Mouse (Mus musculus) hindbrain, embryonic 11.5 days (tissue): Measurements from ENCODE around the gene Slc6a8. TPM values are rescaled to one million over a fixed set of nuclear protein-coding genes. Genes with fewer than 3 reads are reported as not detected.

Source experiments
- ATAC-seq: fragments of 200-750 bp; cut with Nextera tagmentation; 2 replicates; pipeline ENCODE4 v1.8.0; 2017; ENCODE audit warnings: mild to moderate bottlenecking, moderate TSS enrichment, moderate library complexity; ENCODE audit not compliant: low FRiP score
- DNase-seq: peaks from one replicate; pipeline ENCODE4 v3.0.0-alpha.2; 2015; ENCODE audit warnings: low spot score
- H3K27ac ChIP-seq: fragments of 300-500 bp; sonication (generic); 2 replicates; pipeline ENCODE4 v1.5.1; 2014; ENCODE audit warnings: mild to moderate bottlenecking, low read depth, low read length
- H3K27me3 ChIP-seq: fragments of 300-500 bp; sonication (generic); 2 replicates; pipeline ENCODE4 v1.6.1; 2014; ENCODE audit warnings: mild to moderate bottlenecking, low read length, moderate library complexity, mixed read lengths; ENCODE audit not compliant: control insufficient read depth, insufficient read depth
- H3K36me3 ChIP-seq: fragments of 300-500 bp; sonication (generic); 2 replicates; pipeline ENCODE4 v1.6.1; 2014; ENCODE audit warnings: mild to moderate bottlenecking, low read length, moderate library complexity, mixed read lengths; ENCODE audit not compliant: control insufficient read depth, insufficient read depth
- H3K4me1 ChIP-seq: fragments of 300-500 bp; sonication (generic); replicated peaks from 2 replicates; pipeline ENCODE4 v1.6.1; 2014; ENCODE audit warnings: low read length, mixed read lengths; ENCODE audit not compliant: control insufficient read depth, insufficient read depth
- H3K4me2 ChIP-seq: fragments of 300-500 bp; sonication (generic); replicated peaks from 2 replicates; pipeline ENCODE4 v1.6.1; 2014; ENCODE audit warnings: mild to moderate bottlenecking, low read depth, low read length
- H3K4me3 ChIP-seq: fragments of 300-500 bp; sonication (generic); 2 replicates; pipeline ENCODE4 v1.5.1; 2014; ENCODE audit warnings: low read depth, low read length
- H3K9ac ChIP-seq: fragments of 300-500 bp; sonication (generic); 2 replicates; pipeline ENCODE4 v1.6.1; 2014; ENCODE audit warnings: low read depth, low read length
- H3K9me3 ChIP-seq: fragments of 300-500 bp; sonication (generic); 2 replicates; pipeline ENCODE4 v1.6.1; 2016; ENCODE audit warnings: low read length; ENCODE audit not compliant: control insufficient read depth
- WGBS: fragments of 180-500 bp; shearing (Covaris S2); extraction: QIAGEN DNeasy Blood & Tissue Kit; methylation state at CpG from one replicate; pipeline ENCODE4 v1.1.7; 2014; 5-methylcytosine and 5-hydroxymethylcytosine counted together
- polyA plus RNA-seq: library from polyadenylated mRNA; unstranded; fragments of >200 nt; fragmentation: Nextera tagmentation; extraction: Ambion mirVana; gene quantifications from 2 replicates; pipeline ENCODE4 v1.2.1, GENCODE M21; 2014

Slc6a8 gene
- polyA plus RNA-seq, 1 experiment from 2014 or later = 7.8 TPM

- peak; percentile 10 for DNase-seq
Measured at GRCm38 (mm10) chrX:73715476-73716108, 42.6 kb downstream of the Slc6a8 start.

DNA sequence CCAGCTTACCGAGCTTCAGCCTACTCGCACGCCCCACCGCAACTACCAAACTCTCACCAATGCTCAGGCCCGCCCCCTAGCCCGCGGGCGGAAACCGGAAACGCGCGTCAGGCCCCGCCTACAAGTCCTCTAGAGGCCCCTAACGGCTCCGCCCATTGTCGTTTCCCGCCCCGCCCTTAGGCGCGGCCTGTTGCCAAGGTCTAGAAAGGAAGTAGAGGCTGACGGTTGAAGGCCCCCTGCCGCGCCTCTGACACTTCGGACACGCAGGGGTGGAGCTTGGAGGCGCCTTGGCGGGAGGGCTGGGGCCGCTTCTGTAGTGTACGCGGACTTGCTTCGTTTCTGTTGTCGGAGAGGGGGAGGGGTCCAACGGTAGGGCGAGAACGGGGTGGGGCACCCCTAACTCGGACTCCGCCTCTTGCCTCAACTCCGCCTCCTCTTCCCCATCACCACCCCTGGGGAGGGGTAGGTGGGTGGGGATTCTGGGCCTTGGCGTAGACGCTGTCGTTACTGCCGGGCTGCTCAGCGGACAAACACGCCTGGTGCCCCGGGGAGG is 43.2 kb downstream of the Slc6a8 start, which contains the start of the genes Bcap31 and Abcd1:
TSS of gene Bcap31 (minus strand) at position 67 of the 553 bp plus-strand sequence.
TSS of gene Abcd1 (plus strand) at position 489 of the 553 bp plus-strand sequence.
- ATAC-seq (peak; percentile 96), DNase-seq (peak; percentile 93)
- 16% methylated on average over 42 of the region's 45 CpGs for WGBS
- no peaks in the 10 kb centered on the region for H3K9me3 ChIP-seq
- peak within 1 kb of the TSS; percentile 41 for H3K4me3 ChIP-seq
- H3K4me2 ChIP-seq = peak within 1 kb of the TSS; percentile 58
- H3K36me3 ChIP-seq = no peaks in the 10 kb centered on the region
- H3K27ac ChIP-seq = peak within 1 kb of the TSS; percentile 51
- H3K9ac ChIP-seq = peak within 1 kb of the TSS; percentile 52; the same call in 1 of the 2 replicates
- no peaks in the 10 kb centered on the region for H3K27me3 ChIP-seq
- no peaks in the 10 kb centered on the region for H3K4me1 ChIP-seq

More at GRCm38 (mm10) chrX:73715476-73716108, 42.6 kb downstream of the Slc6a8 start:
- ATAC-seq = peak; percentile 0; the same call in 1 of the 2 replicates
- H3K4me3 ChIP-seq = peak overlapping the region; percentile 41
- no peaks in the 10 kb centered on the region for H3K4me1 ChIP-seq
- peak overlapping the region; percentile 58 for H3K4me2 ChIP-seq
- H3K27me3 ChIP-seq = no peaks in the 10 kb centered on the region
- no peak overlapping the region for H3K27ac ChIP-seq
- no peaks in the 10 kb centered on the region for H3K9me3 ChIP-seq
- WGBS = 18% methylated on average over 21 of the region's 21 CpGs
- no peaks in the 10 kb centered on the region for H3K36me3 ChIP-seq
- peak overlapping the region; percentile 52; the same call in 1 of the 2 replicates for H3K9ac ChIP-seq

GRCm38 (mm10) chrX:73716709-73717545 is 44.0 kb downstream of the Slc6a8 start:
- Histone ChIP-seq H3K9ac (peak overlapping the region; percentile 45; the same call in 1 of the 2 replicates), H3K27me3 (no peaks in the 10 kb centered on the region), H3K9me3 (no peaks in the 10 kb centered on the region), H3K27ac (peak overlapping the region; percentile 51), H3K4me1 (no peaks in the 10 kb centered on the region), H3K4me3 (peak overlapping the region; percentile 41), H3K4me2 (peak overlapping the region; percentile 54), H3K36me3 (no peaks in the 10 kb centered on the region)
- WGBS = 30% methylated on average over 29 of the region's 30 CpGs
- ATAC-seq (peak; percentile 58), DNase-seq (peak; percentile 48)

DNA sequence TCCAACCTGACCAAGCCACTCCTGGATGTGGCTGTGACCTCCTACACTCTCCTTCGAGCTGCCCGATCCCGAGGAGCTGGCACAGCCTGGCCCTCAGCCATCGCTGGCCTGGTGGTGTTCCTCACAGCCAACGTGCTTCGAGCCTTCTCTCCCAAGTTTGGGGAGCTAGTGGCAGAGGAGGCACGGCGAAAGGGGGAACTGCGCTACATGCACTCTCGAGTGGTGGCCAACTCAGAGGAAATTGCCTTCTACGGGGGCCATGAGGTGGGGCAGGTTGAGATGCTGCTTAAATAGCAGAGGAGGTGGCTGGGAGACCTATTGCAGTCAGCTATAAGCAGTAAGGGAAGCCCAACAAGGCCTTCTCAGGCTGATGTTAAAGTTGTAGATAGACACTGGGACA is 44.7 kb downstream of the Slc6a8 start:
- Histone ChIP-seq H3K36me3 (no peaks in the 10 kb centered on the region), H3K4me3 (no peak overlapping the region; the same call in 1 of the 2 replicates), H3K27ac (no peak overlapping the region), H3K27me3 (no peaks in the 10 kb centered on the region), H3K9ac (no peak overlapping the region; the same call in 1 of the 2 replicates), H3K9me3 (no peaks in the 10 kb centered on the region), H3K4me1 (no peaks in the 10 kb centered on the region), H3K4me2 (peak overlapping the region; percentile 54; the same call in 1 of the 2 replicates)
- DNase-seq = no peak
- no peak for ATAC-seq
- WGBS = 75% methylated on average over 11 of the region's 11 CpGs

DNA sequence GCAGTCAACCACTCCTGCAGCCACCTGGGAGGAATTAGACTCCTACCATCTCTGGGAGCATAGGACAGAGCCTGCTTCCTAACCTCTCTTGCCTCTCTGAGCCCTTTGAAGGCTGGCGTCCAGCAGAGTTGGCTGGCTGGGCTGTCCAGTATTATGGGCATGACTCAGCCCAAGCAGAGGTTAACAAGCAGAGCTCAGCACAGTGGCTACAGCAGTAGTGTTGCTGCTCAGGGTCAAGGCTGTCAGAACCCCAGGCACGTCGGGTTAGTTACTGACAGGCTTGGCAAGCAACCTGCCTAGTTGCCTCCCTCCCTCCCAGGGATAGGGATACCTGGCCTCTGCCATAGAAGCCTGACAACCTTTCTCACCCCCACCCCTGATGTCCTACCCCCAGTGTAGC is 45.3 kb downstream of the Slc6a8 start:
- H3K4me3 ChIP-seq = no peak overlapping the region
- H3K9ac ChIP-seq = no peak overlapping the region
- H3K27me3 ChIP-seq = no peaks in the 10 kb centered on the region
- no peaks in the 10 kb centered on the region for H3K9me3 ChIP-seq
- no peaks in the 10 kb centered on the region for H3K36me3 ChIP-seq
- H3K4me2 ChIP-seq = no peak overlapping the region
- H3K27ac ChIP-seq = no peak overlapping the region
- 58% methylated on average over 3 of the region's 3 CpGs for WGBS
- ATAC-seq (no peak), DNase-seq (no peak)
- H3K4me1 ChIP-seq = no peaks in the 10 kb centered on the region

DNA sequence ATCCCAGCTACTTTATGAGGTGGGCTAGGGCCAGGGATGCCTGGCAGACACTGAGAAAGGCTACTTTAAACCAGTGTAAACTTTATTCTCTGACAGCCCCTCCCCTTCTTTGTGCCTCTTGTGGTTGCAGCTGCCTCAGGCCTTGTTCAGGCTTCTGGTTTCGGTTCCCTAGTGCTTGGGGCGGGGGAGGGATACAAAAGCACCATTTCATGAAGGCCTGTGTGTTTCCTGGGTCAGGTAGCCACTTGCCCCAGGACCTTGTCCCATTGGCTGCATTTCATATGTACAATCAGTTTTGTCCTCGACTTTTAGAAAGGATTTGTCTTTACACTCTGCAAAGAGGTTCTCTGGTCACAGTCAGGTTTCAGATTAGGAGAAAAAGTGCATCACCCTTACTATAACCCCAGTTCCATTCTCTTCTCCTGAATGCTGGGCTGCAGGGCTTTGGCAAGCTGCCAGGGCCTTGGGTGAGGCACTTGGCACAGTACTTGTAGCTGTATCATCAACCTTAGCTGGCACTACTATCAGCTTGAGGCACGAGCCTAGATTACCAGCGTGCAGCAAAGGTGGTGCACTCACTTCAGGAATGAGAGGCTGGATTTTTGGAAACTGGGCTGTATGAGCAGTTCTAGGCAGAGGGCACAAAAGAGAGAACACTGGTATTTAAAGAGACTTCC is 45.9 kb downstream of the Slc6a8 start:
- Histone ChIP-seq H3K9me3 (no peaks in the 10 kb centered on the region), H3K27me3 (no peaks in the 10 kb centered on the region), H3K36me3 (no peaks in the 10 kb centered on the region), H3K9ac (no peak overlapping the region), H3K4me1 (no peaks in the 10 kb centered on the region), H3K4me3 (no peak overlapping the region; the same call in 1 of the 2 replicates), H3K27ac (no peak overlapping the region), H3K4me2 (no peak overlapping the region)
- DNase-seq (no peak), ATAC-seq (no peak)
- 62% methylated on average over 5 of the region's 5 CpGs for WGBS

DNA sequence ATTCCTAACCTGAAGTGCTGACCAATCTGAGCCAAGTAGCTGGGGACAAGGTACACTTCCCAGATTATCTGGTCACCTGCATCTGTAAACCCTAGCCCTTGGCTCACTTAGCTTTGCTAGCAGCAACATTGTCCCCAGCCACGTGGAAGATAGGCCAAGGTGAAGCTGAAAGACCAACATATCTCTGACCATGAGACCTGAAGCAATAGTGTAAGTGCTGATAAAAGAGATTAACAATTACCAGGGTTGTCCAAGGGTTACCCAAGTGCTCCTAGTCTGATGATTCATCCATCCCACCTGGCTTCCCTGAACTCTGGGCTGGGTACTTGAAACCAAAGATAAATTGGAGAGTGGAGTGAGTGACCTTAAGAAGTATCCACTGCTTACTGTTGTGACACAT is 58.0 kb downstream of the Slc6a8 start:
- Histone ChIP-seq H3K9ac (no peak overlapping the region), H3K4me3 (no peak overlapping the region), H3K36me3 (no peaks in the 10 kb centered on the region), H3K9me3 (no peaks in the 10 kb centered on the region), H3K4me1 (no peaks in the 10 kb centered on the region), H3K27me3 (no peaks in the 10 kb centered on the region), H3K27ac (no peak overlapping the region), H3K4me2 (no peak overlapping the region)
- ATAC-seq = no peak
- DNase-seq = no peak
- WGBS = 54% methylated on average over 1 of the region's 1 CpGs
